Mouse (Mus musculus): ENCODE results near the gene Arhgap27.

DNA sequence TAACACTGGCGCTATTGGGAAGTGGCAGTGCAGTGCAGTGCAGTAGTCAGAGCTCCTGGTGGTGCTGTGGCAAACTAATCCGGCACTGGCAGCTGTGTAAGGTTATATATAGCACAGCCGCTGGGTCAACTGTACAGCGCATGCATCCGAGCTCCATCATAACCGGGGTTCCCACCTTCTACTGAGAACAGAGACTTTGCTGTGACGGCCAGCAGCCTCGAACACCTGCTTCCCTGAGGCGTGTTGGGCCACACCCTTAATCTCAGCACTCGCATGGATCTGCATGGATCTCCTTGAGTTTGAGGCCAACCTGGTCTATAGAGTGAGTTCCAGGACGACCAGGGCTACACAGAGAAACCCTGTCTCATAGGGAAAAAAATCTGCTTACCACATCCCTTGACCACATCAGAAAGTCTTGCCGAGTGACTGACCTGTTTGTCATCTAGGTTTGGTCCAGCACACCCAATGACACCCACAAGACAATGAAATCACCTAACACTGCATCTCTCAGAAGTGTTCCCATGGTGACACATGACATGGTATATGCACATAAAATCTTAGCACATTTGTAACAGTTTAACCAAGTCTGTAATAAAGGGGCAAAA lies 12.7 kb downstream of the Arhgap27 start:
- TF ChIP-seq CTCF (IDR thresholded peaks at IDR 0.05; ENCODE audit: control insufficient read depth, insufficient read depth, low read length) = no peak
- TF ChIP-seq POLR2A (IDR thresholded peaks at IDR 0.05; ENCODE audit: borderline replicate concordance, control insufficient read depth, low read depth, low read length) = no peak
